Mouse (Mus musculus): Measurements from ENCODE around the gene Pwwp2b.

Gene Pwwp2b

GRCm38 (mm10) chr7:139247881-139248614 lies at the start of gene Pwwp2b:
Pwwp2b (plus strand) TSS chr7:139248482.
- DNase-seq (ENCODE audit: extremely low spot score, low spot score): peak; percentile 84

- peak; percentile 67 for DNase-seq (ENCODE audit: extremely low spot score, low spot score)
Observed at GRCm38 (mm10) chr7:139200108-139200507, 48.2 kb upstream of the Pwwp2b start.

- no peak for DNase-seq (ENCODE audit: extremely low spot score, low spot score)
Observed at GRCm38 (mm10) chr7:139201209-139201608, 47.1 kb upstream of the Pwwp2b start.

- peak; percentile 72 for DNase-seq (ENCODE audit: extremely low spot score, low spot score)
Observed at GRCm38 (mm10) chr7:139208023-139208772, 40.1 kb upstream of the Pwwp2b start.

- DNase-seq (ENCODE audit: extremely low spot score, low spot score): no peak
Observed at GRCm38 (mm10) chr7:139208773-139209095, 39.5 kb upstream of the Pwwp2b start.

GRCm38 (mm10) chr7:139211761-139212160 lies 36.5 kb upstream of the Pwwp2b start:
- DNase-seq (ENCODE audit: extremely low spot score, low spot score): no peak

- DNase-seq (ENCODE audit: extremely low spot score, low spot score): peak; percentile 99
Observed at GRCm38 (mm10) chr7:139212754-139213745, 35.2 kb upstream of the Pwwp2b start, which contains the start of the genes Lrrc27 and Stk32c. Lrrc27 (plus strand) TSS chr7:139212988. Stk32c (minus strand) TSS chr7:139213307.

- no peak for DNase-seq (ENCODE audit: extremely low spot score, low spot score)
Observed at GRCm38 (mm10) chr7:139213751-139214150, 34.5 kb upstream of the Pwwp2b start.

GRCm38 (mm10) chr7:139214160-139214559 lies 34.1 kb upstream of the Pwwp2b start:
- DNase-seq (ENCODE audit: extremely low spot score, low spot score): no peak

GRCm38 (mm10) chr7:139214596-139215340 lies 33.5 kb upstream of the Pwwp2b start:
- no peak for DNase-seq (ENCODE audit: extremely low spot score, low spot score)

- DNase-seq (ENCODE audit: extremely low spot score, low spot score): no peak
Observed at GRCm38 (mm10) chr7:139215516-139215915, 32.8 kb upstream of the Pwwp2b start.

GRCm38 (mm10) chr7:139215946-139216345 lies 32.3 kb upstream of the Pwwp2b start:
- no peak for DNase-seq (ENCODE audit: extremely low spot score, low spot score)

GRCm38 (mm10) chr7:139216464-139216863 lies 31.8 kb upstream of the Pwwp2b start:
- no peak for DNase-seq (ENCODE audit: extremely low spot score, low spot score)

GRCm38 (mm10) chr7:139217046-139217445 lies 31.2 kb upstream of the Pwwp2b start:
- no peak for DNase-seq (ENCODE audit: extremely low spot score, low spot score)

- DNase-seq (ENCODE audit: extremely low spot score, low spot score): no peak
Observed at GRCm38 (mm10) chr7:139218641-139219415, 29.5 kb upstream of the Pwwp2b start.

- DNase-seq (ENCODE audit: extremely low spot score, low spot score): no peak
Observed at GRCm38 (mm10) chr7:139219486-139219885, 28.8 kb upstream of the Pwwp2b start.

- no peak for DNase-seq (ENCODE audit: extremely low spot score, low spot score)
Observed at GRCm38 (mm10) chr7:139220303-139220702, 28.0 kb upstream of the Pwwp2b start.

- DNase-seq (ENCODE audit: extremely low spot score, low spot score): no peak
Observed at GRCm38 (mm10) chr7:139221072-139221471, 27.2 kb upstream of the Pwwp2b start.

GRCm38 (mm10) chr7:139221856-139222255 lies 26.4 kb upstream of the Pwwp2b start:
- no peak for DNase-seq (ENCODE audit: extremely low spot score, low spot score)

- DNase-seq (ENCODE audit: extremely low spot score, low spot score): no peak
Observed at GRCm38 (mm10) chr7:139222341-139222740, 25.9 kb upstream of the Pwwp2b start.
